Mouse (Mus musculus): ENCODE data around the gene Cand2.
A peak's percentile ranks its signal among the peaks of the same experiment; 100 is the strongest.

The Cand2 gene

DNA sequence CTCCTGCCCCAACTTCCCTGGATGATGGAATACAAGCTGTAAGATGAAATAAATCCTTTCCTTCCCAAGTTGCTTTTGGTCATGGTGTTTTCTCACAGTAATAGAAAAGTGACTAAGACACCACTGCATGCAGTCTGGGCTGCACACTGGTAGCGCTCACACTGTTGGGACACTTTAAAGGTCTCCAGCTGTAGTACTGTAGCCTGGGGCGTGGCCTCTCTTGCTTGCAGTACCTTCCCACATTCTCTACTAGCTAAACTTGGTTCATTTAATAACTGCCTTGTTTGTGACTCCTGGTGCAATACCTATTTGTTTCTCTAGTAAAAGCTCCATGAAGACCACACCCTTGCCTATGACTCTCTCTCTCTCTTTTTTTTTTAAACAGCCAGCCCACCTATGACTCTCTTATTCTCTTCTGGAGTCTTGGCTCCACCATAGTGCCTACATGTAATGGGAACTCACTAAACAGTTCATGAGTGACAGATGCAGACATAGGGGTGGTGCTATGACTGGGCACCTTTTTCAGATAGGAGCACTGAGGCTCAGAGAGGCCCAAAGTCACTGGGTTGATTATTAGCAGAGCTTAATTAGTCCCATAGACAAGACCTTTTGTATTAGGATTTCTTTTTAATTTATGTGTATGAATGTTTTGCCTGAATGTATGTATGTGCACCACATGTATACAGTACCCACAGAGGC lies 58.0 kb downstream of the Cand2 start:
- no peak for DNase-seq

DNA sequence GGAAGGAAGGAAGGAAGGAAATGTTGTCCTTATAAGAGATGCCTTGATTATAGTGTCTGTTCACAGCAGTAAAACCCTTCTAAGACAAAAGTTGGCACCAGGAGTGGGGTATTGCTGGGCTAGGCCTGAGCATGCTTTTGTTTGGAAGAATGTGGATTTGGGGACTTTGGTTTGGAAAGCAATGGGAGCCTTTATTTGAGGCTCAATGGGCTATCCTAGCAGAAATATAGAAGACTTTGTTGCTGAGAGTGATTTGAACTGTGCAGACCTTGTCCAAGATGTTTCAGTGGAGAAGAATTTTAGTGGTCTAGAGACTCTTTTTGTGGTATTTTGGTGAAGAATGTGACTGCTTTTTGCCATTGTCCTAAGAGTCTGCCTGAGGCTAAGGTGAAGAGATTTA lies 59.5 kb downstream of the Cand2 start:
- DNase-seq = no peak

DNA sequence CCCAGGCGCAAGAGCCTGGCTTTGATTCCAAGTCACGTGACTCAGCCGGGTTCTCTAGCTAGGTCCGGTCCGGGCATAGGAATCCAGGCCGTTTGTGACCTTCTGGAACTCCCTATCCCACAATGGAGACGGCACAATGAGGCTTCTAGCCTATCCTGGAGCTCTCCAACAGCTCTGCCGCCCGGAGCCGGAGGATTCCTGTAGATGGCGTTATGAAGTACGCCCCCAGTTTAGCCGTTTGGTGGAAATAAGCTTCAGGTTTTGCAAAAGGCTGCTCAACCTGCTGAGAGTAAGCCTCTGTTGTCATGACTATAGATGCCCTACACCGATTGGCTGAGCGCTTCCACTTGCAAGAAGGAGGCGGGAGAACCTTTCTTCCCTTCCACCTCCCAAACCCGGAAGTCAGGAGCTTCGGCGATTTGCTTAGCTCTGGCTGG lies 63.8 kb downstream of the Cand2 start, which contains the start of gene Efcab12:
Gene Efcab12 (minus strand): TSS at position 252 of the 437 bp plus-strand sequence.
- DNase-seq = peak; percentile 70 to 86

DNA sequence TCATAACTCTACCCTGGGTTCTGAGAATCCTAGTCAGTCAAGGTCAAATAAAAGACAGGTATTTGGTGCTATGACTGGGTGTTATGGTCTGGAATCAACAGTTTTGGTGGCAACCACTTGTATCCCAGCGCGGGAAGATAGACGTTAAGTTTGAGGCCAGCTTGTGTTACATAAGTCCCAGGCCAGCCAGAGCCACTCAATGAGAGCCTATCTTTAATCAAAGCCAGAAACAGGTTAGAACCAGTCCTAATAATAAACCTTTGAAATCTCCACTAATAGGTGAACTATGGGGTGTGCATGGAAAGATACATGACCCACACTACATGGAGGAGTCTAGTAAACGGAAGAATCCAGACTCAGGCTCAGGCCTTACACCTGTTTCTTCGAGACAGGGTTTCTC lies 64.4 kb downstream of the Cand2 start:
- no peak for DNase-seq

DNA sequence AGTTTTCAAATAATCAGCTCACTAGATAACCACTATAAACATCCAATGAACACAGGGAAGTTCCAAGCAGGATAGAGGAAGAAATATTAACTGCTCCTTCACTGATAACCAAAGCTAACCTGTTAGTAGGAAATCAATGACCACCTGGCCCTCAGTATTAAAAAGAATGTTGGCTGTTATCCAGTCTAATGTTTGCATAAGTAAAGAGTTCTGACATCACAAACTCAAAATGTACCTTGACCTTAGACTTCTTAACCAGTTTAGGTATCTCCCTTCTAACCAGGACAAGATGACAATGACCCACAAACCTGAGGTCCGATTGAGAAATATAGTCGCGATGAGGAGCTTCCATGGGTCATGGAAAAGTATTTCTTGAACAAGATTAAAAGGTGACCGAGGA lies 70.7 kb downstream of the Cand2 start:
- DNase-seq = no peak

DNA sequence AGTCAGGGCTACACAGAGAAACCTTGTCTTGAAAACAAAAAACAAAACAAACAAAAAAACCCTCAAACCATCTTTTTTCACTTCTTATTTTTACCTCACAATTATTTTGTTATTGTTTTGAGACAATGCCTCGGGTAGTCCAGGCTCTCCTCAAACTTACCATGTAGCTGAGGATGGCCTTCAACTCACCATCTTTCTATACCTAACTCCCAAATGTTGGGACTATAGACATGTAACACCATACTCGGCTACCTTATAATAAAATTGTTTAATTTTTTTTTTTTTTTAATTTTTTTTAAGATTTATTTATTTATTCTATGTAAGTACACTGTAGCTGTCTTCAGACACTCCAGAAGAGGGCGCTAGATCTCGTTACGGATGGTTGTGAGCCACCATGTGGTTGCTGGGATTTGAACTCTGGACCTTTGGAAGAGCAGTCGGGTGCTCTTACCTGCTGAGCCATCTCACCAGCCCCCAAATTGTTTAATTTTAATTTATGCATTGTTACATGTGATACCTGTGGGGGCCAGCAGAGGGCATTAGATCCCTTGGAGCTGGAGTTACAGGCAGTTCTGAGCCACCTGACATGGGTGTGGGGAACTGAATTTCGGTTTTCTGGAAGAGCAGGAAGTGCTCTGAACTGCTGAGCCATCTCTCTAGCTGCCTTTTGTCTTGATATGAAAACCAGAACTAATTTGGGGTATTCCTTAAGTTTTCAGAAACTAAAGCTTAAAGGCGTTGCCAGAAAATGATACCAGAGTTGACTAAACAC lies 72.5 kb downstream of the Cand2 start:
- peak; percentile 51 to 63 for DNase-seq

DNA sequence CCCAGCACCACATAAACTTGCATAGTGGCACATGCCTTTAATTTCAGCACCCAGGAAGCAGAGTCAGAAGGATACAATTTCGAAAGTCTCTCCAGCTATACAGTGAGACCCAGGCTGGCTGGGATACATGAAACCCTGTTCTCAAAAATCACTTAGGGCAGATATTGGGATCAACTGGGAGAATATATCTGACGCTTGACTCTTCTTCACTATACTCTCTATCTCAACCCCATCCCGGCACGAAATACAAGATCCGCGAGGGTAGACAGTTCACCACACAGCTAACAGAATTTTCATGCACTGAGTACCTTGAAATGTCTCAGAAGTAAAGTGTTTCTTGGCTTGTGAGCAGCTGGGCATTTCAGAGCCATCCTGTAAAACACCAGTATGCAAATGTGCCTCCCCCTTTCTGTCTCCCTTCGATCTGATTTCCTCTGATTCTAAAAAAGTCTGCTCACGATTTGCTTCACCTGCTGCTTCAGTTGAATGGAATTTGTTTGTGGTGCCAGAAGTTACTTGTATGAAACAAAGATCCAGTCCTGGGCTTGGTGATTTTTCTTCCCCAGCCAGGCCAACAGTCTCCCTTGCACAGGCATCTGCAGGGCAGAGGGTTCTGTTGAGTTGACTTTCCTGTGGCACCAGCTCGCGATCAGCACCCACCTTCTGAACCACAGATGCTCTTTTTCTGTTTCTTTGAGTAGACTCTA lies 74.4 kb downstream of the Cand2 start:
- DNase-seq = no peak

DNA sequence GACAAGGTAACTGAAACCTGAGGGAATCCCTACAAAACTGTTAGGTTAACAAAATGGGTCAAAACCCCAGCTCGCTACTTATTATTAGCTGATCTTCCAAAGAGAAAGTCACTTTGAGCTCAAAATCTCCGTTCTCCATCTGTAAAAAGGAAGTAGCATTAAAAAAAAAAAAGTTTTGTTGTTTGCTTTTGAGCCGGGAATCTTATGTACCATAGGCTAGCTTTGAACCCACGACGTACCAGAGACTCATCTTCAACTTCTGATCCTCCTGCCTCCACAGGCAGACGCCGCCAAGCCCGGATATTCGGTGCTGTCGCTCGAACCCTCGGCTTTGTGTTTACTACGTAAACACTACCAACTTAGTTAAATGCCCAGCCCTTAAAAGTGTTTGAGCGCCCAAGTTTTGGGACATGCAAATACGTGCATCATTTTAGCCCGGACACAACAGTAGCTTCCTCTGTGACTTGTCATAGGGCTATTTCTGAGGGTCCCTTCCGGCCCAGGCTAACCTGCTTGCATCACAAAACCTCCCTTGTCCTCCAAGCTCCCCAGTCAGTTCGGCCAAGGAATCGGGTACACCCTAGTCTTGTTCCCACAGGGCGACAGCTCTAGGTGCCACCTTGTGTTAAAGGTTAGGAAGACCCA lies 78.2 kb downstream of the Cand2 start:
- DNase-seq = no peak

DNA sequence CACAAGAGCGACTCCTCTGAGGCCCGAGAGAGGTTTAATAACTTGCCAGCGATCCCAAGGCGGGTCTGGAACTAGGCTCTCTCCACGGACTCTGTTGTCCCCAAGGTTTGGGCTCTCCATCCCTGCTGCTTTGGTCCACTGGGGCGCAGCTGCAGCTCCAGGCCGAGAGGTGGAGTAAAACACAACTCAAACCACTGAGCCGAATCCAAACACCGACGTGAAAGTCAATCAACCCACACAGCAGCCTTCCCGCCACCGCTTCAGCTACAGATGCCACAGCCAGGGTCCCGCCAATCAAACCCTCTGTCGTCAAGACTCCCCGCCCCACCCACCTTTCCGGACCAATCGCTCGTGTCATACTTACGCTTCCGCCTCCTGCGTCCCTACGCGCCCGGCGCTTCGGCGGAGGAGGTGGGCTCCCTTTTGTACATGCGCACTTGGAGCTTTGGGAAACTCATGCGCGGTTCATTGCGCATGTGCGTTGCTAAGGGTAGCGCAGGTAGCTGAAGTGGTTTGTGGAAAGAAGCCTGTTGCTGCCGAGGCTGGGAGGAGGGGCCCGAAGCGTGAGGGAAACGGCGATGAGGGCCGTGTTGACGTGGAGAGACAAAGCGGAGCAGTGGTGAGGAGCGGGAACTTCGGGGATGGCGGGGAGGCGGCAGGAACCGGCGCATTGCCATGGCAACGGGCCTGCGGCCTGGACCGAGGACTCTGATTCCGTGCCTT lies 78.9 kb downstream of the Cand2 start, which contains the start of the genes Mbd4 and Ift122:
Gene Mbd4 (minus strand): TSS at position 281 of the 723 bp plus-strand sequence.
Gene Ift122 (plus strand): TSS at position 380 of the 723 bp plus-strand sequence.
- peak; percentile 96 to 99 for DNase-seq

DNA sequence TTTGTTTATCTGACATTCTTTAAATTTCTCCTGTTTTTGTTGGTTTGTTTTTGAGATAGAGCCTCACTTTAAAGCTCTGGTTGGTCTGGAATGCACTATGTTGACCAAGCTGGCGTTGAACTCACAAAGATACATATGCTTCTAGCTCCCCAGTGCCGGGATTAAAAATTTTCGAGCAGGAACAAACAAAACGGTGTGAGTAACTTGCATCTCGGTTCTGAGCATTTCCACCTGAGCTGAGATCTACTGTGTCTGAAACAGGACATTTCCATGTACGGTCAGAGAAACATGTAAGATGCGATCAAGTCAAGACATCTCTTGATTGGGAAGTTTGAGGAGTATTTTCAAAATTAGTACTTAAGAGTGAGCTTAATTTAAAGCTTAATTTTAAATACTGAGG lies 79.6 kb downstream of the Cand2 start:
- DNase-seq = no peak

DNA sequence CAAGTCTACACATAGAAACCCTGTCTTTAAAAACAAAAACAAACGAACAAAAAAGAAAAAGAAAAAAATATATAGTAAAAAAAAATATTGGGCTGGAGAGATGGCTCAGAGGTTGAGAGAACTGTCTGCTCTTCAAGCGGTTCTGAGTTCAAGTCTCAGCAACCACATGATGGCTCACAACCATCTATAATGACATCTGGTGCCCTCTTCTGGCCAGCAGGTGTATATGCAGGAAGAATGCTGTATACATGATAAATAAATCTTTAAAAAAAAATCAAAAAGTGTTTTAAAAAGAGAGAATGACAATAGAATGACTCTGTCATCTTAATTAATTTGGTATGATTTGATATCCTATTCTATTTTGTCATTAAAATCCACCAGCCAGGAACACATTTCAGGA lies 80.1 kb downstream of the Cand2 start:
- DNase-seq = peak in 1 of 2 experiments; percentile 32
